Mouse (Mus musculus): ENCODE results near the gene Islr2. TPM values are rescaled to one million over a fixed set of nuclear protein-coding genes. Genes with fewer than 3 reads are reported as not detected.

Islr2 gene
- polyA plus RNA-seq, 1 experiment from 2014 or later: 13.2 TPM

- no peaks in the 10 kb centered on the region for H3K9me3 ChIP-seq (ENCODE audit: control insufficient read depth, low read length)
- H3K9ac ChIP-seq (replicated peaks; ENCODE audit: low read depth, low read length): peak overlapping the region; percentile 41
- peak; percentile 87 for ATAC-seq (ENCODE audit: low read depth)
- WGBS: 15% methylated on average over 25 of the region's 25 CpGs
- peaks cover 12% of the 10 kb centered on the region for H3K4me1 ChIP-seq (ENCODE audit: control insufficient read depth, insufficient read depth, low read length)
- no peak overlapping the region for H3K27ac ChIP-seq (ENCODE audit: low read depth, low read length)
- H3K27me3 ChIP-seq (ENCODE audit: control insufficient read depth, insufficient read depth, low read length): no peaks in the 10 kb centered on the region
- H3K36me3 ChIP-seq (ENCODE audit: control insufficient read depth, insufficient read depth, low read length): no peaks in the 10 kb centered on the region
- no peak overlapping the region for H3K4me3 ChIP-seq (ENCODE audit: low read depth, low read length)
- peak overlapping the region; percentile 33 for H3K4me2 ChIP-seq (ENCODE audit: low read depth, low read length)
Observed at GRCm38 (mm10) chr9:58247064-58247759, 43.1 kb upstream of the Islr2 start.

GRCm38 (mm10) chr9:58246083-58246591 is 42.0 kb upstream of the Islr2 start:
- WGBS: 45% methylated on average over 4 of the region's 4 CpGs
- no peak overlapping the region for H3K9ac ChIP-seq (replicated peaks; ENCODE audit: low read depth, low read length)
- H3K4me3 ChIP-seq (ENCODE audit: low read depth, low read length): no peak overlapping the region
- no peak for ATAC-seq (ENCODE audit: low read depth)
- H3K27ac ChIP-seq (ENCODE audit: low read depth, low read length): no peak overlapping the region
- H3K4me2 ChIP-seq (ENCODE audit: low read depth, low read length): no peak overlapping the region
- peaks cover 17% of the 10 kb centered on the region for H3K4me1 ChIP-seq (ENCODE audit: control insufficient read depth, insufficient read depth, low read length)
- H3K36me3 ChIP-seq (ENCODE audit: control insufficient read depth, insufficient read depth, low read length): no peaks in the 10 kb centered on the region
- no peaks in the 10 kb centered on the region for H3K27me3 ChIP-seq (ENCODE audit: control insufficient read depth, insufficient read depth, low read length)
- H3K9me3 ChIP-seq (ENCODE audit: control insufficient read depth, low read length): no peaks in the 10 kb centered on the region

GRCm38 (mm10) chr9:58243696-58244095 is 39.6 kb upstream of the Islr2 start:
- Histone ChIP-seq H3K27ac (ENCODE audit: low read depth, low read length) (no peak overlapping the region), H3K4me2 (ENCODE audit: low read depth, low read length) (no peak overlapping the region), H3K9ac (replicated peaks; ENCODE audit: low read depth, low read length) (no peak overlapping the region), H3K4me3 (ENCODE audit: low read depth, low read length) (no peak overlapping the region), H3K36me3 (ENCODE audit: control insufficient read depth, insufficient read depth, low read length) (no peaks in the 10 kb centered on the region), H3K27me3 (ENCODE audit: control insufficient read depth, insufficient read depth, low read length) (no peaks in the 10 kb centered on the region), H3K4me1 (ENCODE audit: control insufficient read depth, insufficient read depth, low read length) (peaks cover 15% of the 10 kb centered on the region), H3K9me3 (ENCODE audit: control insufficient read depth, low read length) (no peaks in the 10 kb centered on the region)
- 88% methylated on average over 6 of the region's 6 CpGs for WGBS
- ATAC-seq (ENCODE audit: low read depth): no peak

DNA sequence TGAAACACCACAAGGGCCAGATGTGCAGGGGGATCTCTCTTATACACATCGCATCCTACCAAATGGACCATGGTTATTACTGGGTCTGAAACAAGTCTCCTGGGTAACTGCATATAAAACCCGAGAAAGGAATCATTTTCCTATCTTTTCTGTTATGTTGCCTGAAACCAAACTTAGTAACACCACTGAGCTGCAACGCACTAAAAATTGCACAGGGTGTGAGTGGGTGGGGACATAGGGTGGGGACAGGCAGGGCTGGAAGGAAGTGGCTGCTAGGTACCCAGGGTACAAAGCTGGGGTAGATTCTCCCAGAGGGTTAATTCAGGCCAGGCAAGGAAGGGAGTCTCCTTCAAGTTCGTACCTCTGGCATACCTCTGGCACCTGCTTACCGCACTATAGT is 38.6 kb upstream of the Islr2 start:
- H3K9ac ChIP-seq (replicated peaks; ENCODE audit: low read depth, low read length): no peak overlapping the region
- no peak overlapping the region for H3K27ac ChIP-seq (ENCODE audit: low read depth, low read length)
- WGBS: 83% methylated on average over 5 of the region's 5 CpGs
- peaks cover 15% of the 10 kb centered on the region for H3K4me1 ChIP-seq (ENCODE audit: control insufficient read depth, insufficient read depth, low read length)
- H3K4me2 ChIP-seq (ENCODE audit: low read depth, low read length): no peak overlapping the region
- no peaks in the 10 kb centered on the region for H3K36me3 ChIP-seq (ENCODE audit: control insufficient read depth, insufficient read depth, low read length)
- H3K27me3 ChIP-seq (ENCODE audit: control insufficient read depth, insufficient read depth, low read length): no peaks in the 10 kb centered on the region
- no peak for ATAC-seq (ENCODE audit: low read depth)
- no peak overlapping the region for H3K4me3 ChIP-seq (ENCODE audit: low read depth, low read length)
- H3K9me3 ChIP-seq (ENCODE audit: control insufficient read depth, low read length): no peaks in the 10 kb centered on the region

DNA sequence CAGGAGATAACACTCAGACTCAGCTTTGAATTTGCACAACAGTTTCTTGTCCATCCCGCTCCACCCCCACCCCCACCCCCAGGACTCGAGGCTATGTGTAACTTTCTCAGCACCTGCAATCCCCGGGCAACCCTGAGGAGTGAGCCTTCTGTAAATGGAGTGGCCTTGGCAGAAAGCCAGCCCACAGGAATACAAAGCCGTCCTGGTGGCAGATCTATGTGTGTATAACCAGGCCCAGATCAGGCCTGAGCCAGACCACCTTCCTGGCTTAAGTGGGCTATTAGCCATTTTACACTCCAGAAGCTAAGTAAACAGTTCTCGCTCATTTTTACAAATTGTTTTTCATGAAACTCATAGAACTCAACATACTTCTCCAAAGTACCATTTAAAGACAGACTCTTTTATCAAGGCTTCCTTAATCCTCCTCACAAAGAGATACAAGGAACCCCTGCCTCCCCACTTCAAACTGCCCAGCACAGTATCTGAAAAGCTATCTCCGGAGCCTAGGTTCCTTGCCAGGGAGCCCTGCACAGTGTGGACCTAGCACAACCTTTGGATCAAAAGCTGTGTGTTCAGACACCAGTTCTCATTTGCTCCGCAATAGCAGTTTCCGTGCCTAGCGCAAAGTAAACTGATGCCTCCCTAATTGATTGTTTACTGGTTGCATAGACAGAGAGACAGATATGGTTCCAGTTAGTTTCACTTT is 37.8 kb upstream of the Islr2 start:
- Histone ChIP-seq H3K36me3 (ENCODE audit: control insufficient read depth, insufficient read depth, low read length) (no peaks in the 10 kb centered on the region), H3K4me1 (ENCODE audit: control insufficient read depth, insufficient read depth, low read length) (peaks cover 15% of the 10 kb centered on the region), H3K9me3 (ENCODE audit: control insufficient read depth, low read length) (no peaks in the 10 kb centered on the region), H3K27ac (ENCODE audit: low read depth, low read length) (0 out of 2 replicates have a peak overlapping the region, but pooled peaks have one; percentile 10), H3K4me3 (ENCODE audit: low read depth, low read length) (no peak overlapping the region), H3K9ac (replicated peaks; ENCODE audit: low read depth, low read length) (no peak overlapping the region), H3K4me2 (ENCODE audit: low read depth, low read length) (no peak overlapping the region), H3K27me3 (ENCODE audit: control insufficient read depth, insufficient read depth, low read length) (no peaks in the 10 kb centered on the region)
- WGBS: 41% methylated on average over 9 of the region's 9 CpGs
- no peak; the same call in 1 of the 2 replicates for ATAC-seq (ENCODE audit: low read depth)

- no peaks in the 10 kb centered on the region for H3K36me3 ChIP-seq (ENCODE audit: control insufficient read depth, insufficient read depth, low read length)
- 97% methylated on average over 28 of the region's 28 CpGs for WGBS
- H3K9ac ChIP-seq (replicated peaks; ENCODE audit: low read depth, low read length): no peak overlapping the region
- no peak overlapping the region for H3K4me3 ChIP-seq (ENCODE audit: low read depth, low read length)
- ATAC-seq (ENCODE audit: low read depth): no peak
- H3K27me3 ChIP-seq (ENCODE audit: control insufficient read depth, insufficient read depth, low read length): no peaks in the 10 kb centered on the region
- no peaks in the 10 kb centered on the region for H3K9me3 ChIP-seq (ENCODE audit: control insufficient read depth, low read length)
- H3K27ac ChIP-seq (ENCODE audit: low read depth, low read length): no peak overlapping the region
- H3K4me2 ChIP-seq (ENCODE audit: low read depth, low read length): no peak overlapping the region
- no peaks in the 10 kb centered on the region for H3K4me1 ChIP-seq (ENCODE audit: control insufficient read depth, insufficient read depth, low read length)
Observed at GRCm38 (mm10) chr9:58234502-58235015, 30.4 kb upstream of the Islr2 start.

DNA sequence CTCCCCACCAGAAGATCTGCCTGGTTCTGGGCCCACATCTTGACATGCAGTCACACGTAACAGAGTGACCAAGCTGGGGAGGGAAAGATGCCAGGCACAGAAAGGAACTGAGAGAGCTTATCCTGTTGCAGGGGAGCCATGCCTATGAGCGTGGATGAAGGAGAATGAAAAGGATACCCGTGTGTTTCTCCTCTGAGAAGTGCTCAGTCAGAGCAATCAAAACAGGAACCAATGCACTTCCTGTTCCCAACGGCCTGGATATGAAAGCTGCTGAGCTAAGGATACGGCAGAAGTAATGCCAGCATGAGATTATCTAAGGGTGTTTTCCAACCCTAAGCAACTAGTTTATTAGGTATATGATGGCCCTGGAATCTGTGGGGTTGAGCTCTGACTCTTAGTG is 28.3 kb upstream of the Islr2 start:
- no peaks in the 10 kb centered on the region for H3K9me3 ChIP-seq (ENCODE audit: control insufficient read depth, low read length)
- no peaks in the 10 kb centered on the region for H3K36me3 ChIP-seq (ENCODE audit: control insufficient read depth, insufficient read depth, low read length)
- H3K27me3 ChIP-seq (ENCODE audit: control insufficient read depth, insufficient read depth, low read length): no peaks in the 10 kb centered on the region
- no peak overlapping the region for H3K4me2 ChIP-seq (ENCODE audit: low read depth, low read length)
- no peak overlapping the region for H3K9ac ChIP-seq (replicated peaks; ENCODE audit: low read depth, low read length)
- H3K4me3 ChIP-seq (ENCODE audit: low read depth, low read length): no peak overlapping the region
- no peak for ATAC-seq (ENCODE audit: low read depth)
- H3K4me1 ChIP-seq (ENCODE audit: control insufficient read depth, insufficient read depth, low read length): no peaks in the 10 kb centered on the region
- H3K27ac ChIP-seq (ENCODE audit: low read depth, low read length): no peak overlapping the region
- WGBS: 84% methylated on average over 5 of the region's 5 CpGs

DNA sequence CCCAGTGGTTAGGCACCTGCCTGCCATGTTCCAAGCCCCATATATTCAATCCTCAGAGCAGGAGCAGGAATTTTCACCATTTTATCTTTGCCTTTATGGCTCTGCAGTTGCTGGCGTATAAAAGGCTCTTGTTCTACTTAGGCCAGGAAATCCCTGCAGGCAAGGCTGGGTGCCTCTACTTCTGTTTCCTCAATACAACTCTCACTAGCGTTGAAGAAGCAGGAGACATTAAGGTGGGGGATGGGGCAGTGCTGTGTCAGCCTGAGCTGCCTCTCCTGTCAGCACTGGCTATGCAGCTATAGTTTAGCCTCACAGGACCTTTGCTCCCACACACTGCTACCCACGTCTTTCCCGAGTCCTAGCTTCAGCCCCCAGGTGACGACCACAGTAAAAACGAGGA is 27.6 kb upstream of the Islr2 start:
- ATAC-seq (ENCODE audit: low read depth): no peak
- no peak overlapping the region for H3K27ac ChIP-seq (ENCODE audit: low read depth, low read length)
- 68% methylated on average over 6 of the region's 6 CpGs for WGBS

More for the DNA sequence above, 27.6 kb upstream of the Islr2 start:
- H3K27me3 ChIP-seq (ENCODE audit: control insufficient read depth, insufficient read depth, low read length): no peaks in the 10 kb centered on the region
- H3K4me1 ChIP-seq (ENCODE audit: control insufficient read depth, insufficient read depth, low read length): no peaks in the 10 kb centered on the region
- no peaks in the 10 kb centered on the region for H3K36me3 ChIP-seq (ENCODE audit: control insufficient read depth, insufficient read depth, low read length)
- no peak overlapping the region for H3K4me2 ChIP-seq (ENCODE audit: low read depth, low read length)
- no peak overlapping the region for H3K4me3 ChIP-seq (ENCODE audit: low read depth, low read length)
- H3K9ac ChIP-seq (replicated peaks; ENCODE audit: low read depth, low read length): no peak overlapping the region
- H3K9me3 ChIP-seq (ENCODE audit: control insufficient read depth, low read length): no peaks in the 10 kb centered on the region

Measured in neural tube, embryonic 14.5 days (tissue).